Mouse (Mus musculus): ENCODE results near the gene Fam50a. TPM values are rescaled to one million over a fixed set of nuclear protein-coding genes. Genes with fewer than 3 reads are reported as not detected.
A peak's percentile ranks its signal among the peaks of the same experiment; 100 is the strongest.

Fam50a gene
- polyA plus RNA-seq, 1 experiment from 2014 or later, result 50.4 TPM

GRCm38 (mm10) chrX:74367512-74367911 lies 54.7 kb downstream of the Fam50a start:
- no peak for DNase-seq (ENCODE audit: low spot score)
- 60% methylated on average over 10 of the region's 10 CpGs for WGBS
- H3K36me3 ChIP-seq (ENCODE audit: control insufficient read depth, insufficient read depth, low read length), result peaks cover 14% of the 10 kb centered on the region
- H3K27me3 ChIP-seq (replicated peaks; ENCODE audit: control insufficient read depth, insufficient read depth, low read length), result no peaks in the 10 kb centered on the region
- peak overlapping the region; percentile 65 for H3K9ac ChIP-seq (ENCODE audit: low read length)
- no peaks in the 10 kb centered on the region for H3K9me3 ChIP-seq (ENCODE audit: control insufficient read depth, low read length)
- 0 out of 2 replicates have a peak overlapping the region, but pooled peaks have one; percentile 65 for H3K27ac ChIP-seq (ENCODE audit: low read depth)
- H3K4me2 ChIP-seq (ENCODE audit: low read length), result peak overlapping the region; percentile 59
- no peaks in the 10 kb centered on the region; the same call in 1 of the 2 replicates for H3K4me1 ChIP-seq (replicated peaks; ENCODE audit: control insufficient read depth, insufficient read depth, low read length)
- H3K4me3 ChIP-seq (ENCODE audit: low read depth, low read length), result peak overlapping the region; percentile 54
- ATAC-seq (replicated peaks; ENCODE audit: low FRiP score, low TSS enrichment, low read depth), result no peak

GRCm38 (mm10) chrX:74368209-74368909 lies 55.5 kb downstream of the Fam50a start:
- ATAC-seq (replicated peaks; ENCODE audit: low FRiP score, low TSS enrichment, low read depth), result peak; percentile 85
- WGBS, result 18% methylated on average over 41 of the region's 49 CpGs
- Histone ChIP-seq H3K4me3 (ENCODE audit: low read depth, low read length) (peak overlapping the region; percentile 54), H3K9me3 (ENCODE audit: control insufficient read depth, low read length) (no peaks in the 10 kb centered on the region), H3K4me1 (replicated peaks; ENCODE audit: control insufficient read depth, insufficient read depth, low read length) (no peaks in the 10 kb centered on the region; the same call in 1 of the 2 replicates), H3K9ac (ENCODE audit: low read length) (peak overlapping the region; percentile 65), H3K4me2 (ENCODE audit: low read length) (peak overlapping the region; percentile 59), H3K27me3 (replicated peaks; ENCODE audit: control insufficient read depth, insufficient read depth, low read length) (no peaks in the 10 kb centered on the region), H3K36me3 (ENCODE audit: control insufficient read depth, insufficient read depth, low read length) (peaks cover 14% of the 10 kb centered on the region), H3K27ac (ENCODE audit: low read depth) (peak overlapping the region; percentile 65; the same call in 1 of the 2 replicates)
- DNase-seq (ENCODE audit: low spot score), result peak; percentile 75

Small RNAs within 50 kb of the gene (microRNA-seq; reads per million reads assigned to microRNA genes)
- 0.93 reads per million, percentile 6 among the genes with 10 or more reads in this experiment for gene Mir7091
- 0.34 reads per million for gene Mir7092

Other genes starting within 250 kb of the Fam50a start
- not detected in 2 replicates for gene Opn1mw, start 185.6 kb upstream of the Fam50a start, polyA plus RNA-seq (2014; fragmentation: Nextera tagmentation; extraction: Ambion mirVana)
- 10.5 and 11.2 TPM in 2 replicates for gene Mecp2, start 177.7 kb upstream of the Fam50a start, polyA plus RNA-seq (2014; fragmentation: Nextera tagmentation; extraction: Ambion mirVana)
- gene Tex28, start 145.2 kb upstream of the Fam50a start, polyA plus RNA-seq (2014; fragmentation: Nextera tagmentation; extraction: Ambion mirVana), result not detected in 2 replicates
- 0.07 and 0.09 TPM in 2 replicates for gene Tktl1, start 135.8 kb upstream of the Fam50a start, polyA plus RNA-seq (2014; fragmentation: Nextera tagmentation; extraction: Ambion mirVana)
- gene Flna, start 63.2 kb upstream of the Fam50a start, polyA plus RNA-seq (2014; fragmentation: Nextera tagmentation; extraction: Ambion mirVana), result 495 and 548 TPM in 2 replicates
- 30.4 and 30.7 TPM in 2 replicates for gene Emd, start 58.3 kb upstream of the Fam50a start, polyA plus RNA-seq (2014; fragmentation: Nextera tagmentation; extraction: Ambion mirVana)
- gene Rpl10, start 42.2 kb upstream of the Fam50a start, polyA plus RNA-seq (2014; fragmentation: Nextera tagmentation; extraction: Ambion mirVana), result 990 and 1,020 TPM in 2 replicates
- gene Taz, start 31.1 kb upstream of the Fam50a start, polyA plus RNA-seq (2014; fragmentation: Nextera tagmentation; extraction: Ambion mirVana), result 60.6 and 67.6 TPM in 2 replicates
- gene Dnase1l1, start 30.7 kb upstream of the Fam50a start, polyA plus RNA-seq (2014; fragmentation: Nextera tagmentation; extraction: Ambion mirVana), result 10.1 and 10.6 TPM in 2 replicates
- gene Atp6ap1, start 15.9 kb upstream of the Fam50a start, polyA plus RNA-seq (2014; fragmentation: Nextera tagmentation; extraction: Ambion mirVana), result 103 and 107 TPM in 2 replicates
- gene Gdi1, start 8.0 kb upstream of the Fam50a start, polyA plus RNA-seq (2014; fragmentation: Nextera tagmentation; extraction: Ambion mirVana), result 165 and 194 TPM in 2 replicates
- 11.9 and 13.1 TPM in 2 replicates for gene Plxna3, start 16.0 kb downstream of the Fam50a start, polyA plus RNA-seq (2014; fragmentation: Nextera tagmentation; extraction: Ambion mirVana)
- gene Lage3, start 40.6 kb downstream of the Fam50a start, polyA plus RNA-seq (2014; fragmentation: Nextera tagmentation; extraction: Ambion mirVana), result 99.2 and 108 TPM in 2 replicates
- gene Ubl4a, start 60.2 kb downstream of the Fam50a start, polyA plus RNA-seq (2014; fragmentation: Nextera tagmentation; extraction: Ambion mirVana), result 74.7 and 79.1 TPM in 2 replicates
- gene Slc10a3, start 60.3 kb downstream of the Fam50a start, polyA plus RNA-seq (2014; fragmentation: Nextera tagmentation; extraction: Ambion mirVana), result 16.8 and 18.7 TPM in 2 replicates
- 35.6 and 36.7 TPM in 2 replicates for gene Fam3a, start 80.2 kb downstream of the Fam50a start, polyA plus RNA-seq (2014; fragmentation: Nextera tagmentation; extraction: Ambion mirVana)
- 20.2 TPM in 2 replicates for gene Ikbkg, start 80.3 kb downstream of the Fam50a start, polyA plus RNA-seq (2014; fragmentation: Nextera tagmentation; extraction: Ambion mirVana)
- 52.9 TPM in 2 replicates for gene G6pdx, start 116.2 kb downstream of the Fam50a start, polyA plus RNA-seq (2014; fragmentation: Nextera tagmentation; extraction: Ambion mirVana)
- gene Gm6880, start 168.4 kb downstream of the Fam50a start, polyA plus RNA-seq (2014; fragmentation: Nextera tagmentation; extraction: Ambion mirVana), result not detected in 2 replicates

Data from intestine, embryonic 14.5 days (tissue).